Mouse (Mus musculus): Measurements from ENCODE around the gene Grk5. TPM values are rescaled to one million over a fixed set of nuclear protein-coding genes. Genes with fewer than 3 reads are reported as not detected.

Grk5 gene
- polyA plus RNA-seq, 1 experiment from 2014 or later: 2.8 TPM

- Histone ChIP-seq H3K27ac (no peak overlapping the region), H3K36me3 (no peaks in the 10 kb centered on the region), H3K4me3 (no peak overlapping the region), H3K4me1 (replicated peaks) (no peaks in the 10 kb centered on the region), H3K27me3 (ENCODE audit: insufficient read depth, poor library complexity, severe bottlenecking) (no peaks in the 10 kb centered on the region), H3K9me3 (no peaks in the 10 kb centered on the region)
- no peak for DNase-seq (ENCODE audit: low spot score)
- whole genome bisulfite sequencing: 51% methylated on average over 2 of the region's 2 CpGs
These were observed 110.1 kb downstream of the Grk5 start for GRCm38 (mm10) chr19:60999652-61000051.

GRCm38 (mm10) chr19:61000958-61001357 lies 111.4 kb downstream of the Grk5 start:
- DNase-seq (ENCODE audit: low spot score): no peak
- H3K27me3 ChIP-seq (ENCODE audit: insufficient read depth, poor library complexity, severe bottlenecking): no peaks in the 10 kb centered on the region
- no peak overlapping the region for H3K27ac ChIP-seq
- no peaks in the 10 kb centered on the region for H3K4me1 ChIP-seq (replicated peaks)
- no peaks in the 10 kb centered on the region for H3K9me3 ChIP-seq
- H3K4me3 ChIP-seq: no peak overlapping the region
- 89% methylated on average over 2 of the region's 2 CpGs for WGBS
- no peaks in the 10 kb centered on the region for H3K36me3 ChIP-seq

GRCm38 (mm10) chr19:61009266-61009665 lies 119.7 kb downstream of the Grk5 start:
- no peak for DNase-seq (ENCODE audit: low spot score)
- Histone ChIP-seq H3K4me1 (replicated peaks) (no peaks in the 10 kb centered on the region), H3K9me3 (no peaks in the 10 kb centered on the region), H3K27ac (no peak overlapping the region), H3K4me3 (no peak overlapping the region), H3K36me3 (no peaks in the 10 kb centered on the region), H3K27me3 (ENCODE audit: insufficient read depth, poor library complexity, severe bottlenecking) (no peaks in the 10 kb centered on the region)
- WGBS: 96% methylated on average over 2 of the region's 2 CpGs

DNA sequence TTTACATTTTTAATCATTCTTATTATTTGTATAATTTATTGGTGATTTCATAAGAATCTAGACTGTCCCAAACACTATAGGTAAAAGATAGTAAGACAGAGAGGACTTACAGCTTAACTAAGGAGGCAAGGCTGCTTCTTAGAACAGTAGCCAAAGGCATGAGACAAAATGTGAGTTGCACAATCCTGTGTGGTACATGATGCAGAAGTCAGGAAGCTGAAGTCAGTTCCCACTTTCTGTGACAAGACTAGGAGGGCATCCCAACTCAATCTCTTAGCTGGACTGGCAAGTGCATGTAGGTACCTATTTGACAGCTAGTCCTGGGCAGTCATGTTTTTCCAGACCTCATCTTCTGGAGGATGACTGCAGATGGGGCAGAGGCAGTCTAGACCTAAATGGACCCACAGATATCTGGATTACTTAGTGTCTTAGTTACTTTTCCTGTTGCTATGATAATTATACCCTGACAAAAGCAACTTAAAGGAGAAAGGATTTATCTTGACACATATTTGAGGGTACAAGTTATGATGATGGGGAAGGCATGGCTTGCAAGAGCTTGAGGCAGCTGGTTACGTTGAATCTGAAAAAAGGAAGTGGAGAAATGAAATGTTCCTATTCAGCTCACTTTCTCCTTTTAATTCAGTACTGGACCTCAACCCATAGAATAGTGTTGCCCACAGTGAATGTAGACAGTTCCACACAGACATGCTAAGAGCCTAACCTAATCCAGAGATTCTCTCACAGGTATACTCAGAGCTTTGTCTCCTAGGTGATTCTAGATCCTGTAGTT lies 128.1 kb downstream of the Grk5 start:
- Histone ChIP-seq H3K4me1 (replicated peaks) (no peaks in the 10 kb centered on the region), H3K9me3 (no peaks in the 10 kb centered on the region), H3K27me3 (ENCODE audit: insufficient read depth, poor library complexity, severe bottlenecking) (no peaks in the 10 kb centered on the region), H3K27ac (no peak overlapping the region), H3K4me3 (no peak overlapping the region), H3K36me3 (no peaks in the 10 kb centered on the region)
- DNase-seq (ENCODE audit: low spot score): no peak
- 96% methylated on average over 1 of the region's 1 CpGs for WGBS

GRCm38 (mm10) chr19:61021502-61021901 lies 132.0 kb downstream of the Grk5 start:
- H3K36me3 ChIP-seq: no peaks in the 10 kb centered on the region
- H3K4me3 ChIP-seq: no peak overlapping the region
- H3K27me3 ChIP-seq (ENCODE audit: insufficient read depth, poor library complexity, severe bottlenecking): no peaks in the 10 kb centered on the region
- no peaks in the 10 kb centered on the region for H3K4me1 ChIP-seq (replicated peaks)
- WGBS: 74% methylated on average over 2 of the region's 2 CpGs
- no peak for DNase-seq (ENCODE audit: low spot score)
- no peak overlapping the region for H3K27ac ChIP-seq
- H3K9me3 ChIP-seq: no peaks in the 10 kb centered on the region

DNA sequence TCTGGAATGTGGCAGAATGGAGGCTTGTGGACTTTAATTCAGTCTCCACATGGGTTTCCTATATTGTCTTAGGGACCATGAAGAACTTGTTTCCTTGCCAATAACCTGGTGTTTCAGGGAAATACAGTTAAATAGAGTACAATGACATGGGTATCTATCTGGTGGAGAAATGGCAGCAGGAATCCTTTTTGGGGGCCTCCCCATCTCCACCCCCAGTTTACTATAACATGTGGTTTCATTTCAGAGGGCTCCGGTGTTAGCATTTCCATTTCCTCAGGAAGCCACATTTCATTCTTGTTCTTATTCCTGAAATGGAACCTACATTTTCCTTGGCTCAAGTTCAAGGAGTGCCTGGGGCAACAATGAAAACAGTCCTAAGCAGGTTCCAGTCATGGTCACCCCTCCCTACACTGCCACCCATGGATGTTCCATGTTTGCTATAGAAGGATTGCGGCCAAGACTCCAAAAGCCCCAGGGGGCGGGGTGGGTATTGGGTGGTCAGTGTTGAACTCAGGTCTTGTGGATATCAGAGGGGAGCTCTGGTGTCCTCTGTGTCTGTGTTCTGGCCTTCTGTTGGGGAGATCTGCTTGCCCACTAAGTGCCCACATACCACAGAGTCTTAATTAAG lies 132.5 kb downstream of the Grk5 start:
- 84% methylated on average over 3 of the region's 3 CpGs for WGBS
- H3K27me3 ChIP-seq (ENCODE audit: insufficient read depth, poor library complexity, severe bottlenecking): no peaks in the 10 kb centered on the region
- DNase-seq (ENCODE audit: low spot score): no peak
- H3K27ac ChIP-seq: no peak overlapping the region
- no peaks in the 10 kb centered on the region for H3K9me3 ChIP-seq
- H3K4me3 ChIP-seq: no peak overlapping the region
- no peaks in the 10 kb centered on the region for H3K4me1 ChIP-seq (replicated peaks)
- no peaks in the 10 kb centered on the region for H3K36me3 ChIP-seq

DNA sequence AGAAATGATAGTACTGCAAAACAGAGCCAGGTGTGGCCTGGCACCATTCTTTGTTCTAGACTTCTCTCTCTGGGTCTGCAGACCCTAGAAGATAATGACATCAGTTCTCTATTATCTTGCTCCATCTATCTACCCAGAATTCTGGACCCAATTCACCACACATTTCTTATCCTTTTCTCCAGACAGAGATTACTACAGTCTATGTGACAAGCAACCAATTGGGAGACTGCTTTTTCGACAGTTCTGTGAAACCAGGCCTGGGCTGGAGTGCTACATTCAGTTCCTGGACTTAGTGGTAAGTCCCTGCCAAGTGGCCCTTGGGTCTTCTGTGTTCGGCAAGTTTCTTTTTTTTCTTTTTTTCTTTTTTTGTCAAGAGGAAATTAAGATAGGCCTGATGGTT lies 142.0 kb downstream of the Grk5 start:
- Histone ChIP-seq H3K4me3 (no peak overlapping the region), H3K4me1 (replicated peaks) (no peaks in the 10 kb centered on the region), H3K27ac (no peak overlapping the region), H3K36me3 (no peaks in the 10 kb centered on the region), H3K9me3 (no peaks in the 10 kb centered on the region), H3K27me3 (ENCODE audit: insufficient read depth, poor library complexity, severe bottlenecking) (no peaks in the 10 kb centered on the region)
- DNase-seq (ENCODE audit: low spot score): no peak
- 86% methylated on average over 2 of the region's 2 CpGs for WGBS

DNA sequence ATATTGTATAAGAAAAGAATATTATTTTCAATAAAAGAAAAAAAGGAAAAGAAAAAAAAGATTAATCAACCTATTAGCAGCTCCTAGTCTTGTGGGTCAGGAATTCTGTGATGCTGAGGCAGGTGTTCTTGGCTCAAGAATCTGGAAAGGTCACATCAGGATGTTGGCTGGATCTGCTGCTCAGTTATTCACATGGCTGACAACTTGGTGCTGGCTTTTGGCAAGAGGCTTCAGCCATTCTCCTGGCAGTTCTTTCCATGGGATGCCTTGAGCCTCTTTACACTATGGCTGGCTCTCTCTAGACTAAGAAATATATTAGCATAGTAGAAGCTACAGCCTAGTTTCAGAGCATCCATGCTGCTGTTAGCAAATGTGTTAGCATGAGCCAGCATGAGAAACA lies 149.6 kb downstream of the Grk5 start:
- H3K9me3 ChIP-seq: no peaks in the 10 kb centered on the region

GRCm38 (mm10) chr19:61048646-61049045 lies 159.1 kb downstream of the Grk5 start:
- Histone ChIP-seq H3K36me3 (no peaks in the 10 kb centered on the region), H3K9me3 (no peaks in the 10 kb centered on the region), H3K27me3 (ENCODE audit: insufficient read depth, poor library complexity, severe bottlenecking) (no peaks in the 10 kb centered on the region), H3K27ac (no peak overlapping the region), H3K4me3 (no peak overlapping the region), H3K4me1 (replicated peaks) (no peaks in the 10 kb centered on the region)
- DNase-seq (ENCODE audit: low spot score): no peak
- 91% methylated on average over 2 of the region's 2 CpGs for WGBS

More for the DNA sequence above, 149.6 kb downstream of the Grk5 start:
- H3K4me3 ChIP-seq: no peak overlapping the region
- no peak overlapping the region for H3K27ac ChIP-seq
- no peak for DNase-seq (ENCODE audit: low spot score)
- no peaks in the 10 kb centered on the region for H3K27me3 ChIP-seq (ENCODE audit: insufficient read depth, poor library complexity, severe bottlenecking)
- H3K36me3 ChIP-seq: no peaks in the 10 kb centered on the region
- no peaks in the 10 kb centered on the region for H3K4me1 ChIP-seq (replicated peaks)

DNA sequence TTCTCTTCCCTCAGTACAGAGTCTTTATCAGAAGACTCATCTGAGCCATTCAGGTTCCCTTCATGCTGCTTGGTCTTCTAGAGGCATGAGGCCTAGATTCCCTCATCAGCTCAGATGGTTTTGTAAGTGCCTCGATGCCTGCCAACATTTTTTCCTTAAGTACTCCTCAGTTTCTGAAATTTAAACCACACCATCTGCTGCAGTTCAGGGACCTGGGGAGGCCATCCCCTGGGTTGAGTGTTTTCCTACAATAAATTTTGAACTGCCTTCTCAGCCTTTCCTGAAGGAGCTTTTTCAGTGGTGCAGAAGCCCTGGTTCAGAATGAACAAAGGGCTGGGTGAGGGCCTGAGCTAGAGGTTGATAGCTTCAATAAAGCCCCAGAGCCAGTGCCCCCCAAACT lies 159.9 kb downstream of the Grk5 start:
- 67% methylated on average over 1 of the region's 1 CpGs for WGBS
- no peaks in the 10 kb centered on the region for H3K27me3 ChIP-seq (ENCODE audit: insufficient read depth, poor library complexity, severe bottlenecking)
- DNase-seq (ENCODE audit: low spot score): no peak
- no peak overlapping the region for H3K4me3 ChIP-seq
- H3K36me3 ChIP-seq: no peaks in the 10 kb centered on the region
- no peaks in the 10 kb centered on the region for H3K9me3 ChIP-seq
- H3K27ac ChIP-seq: no peak overlapping the region
- H3K4me1 ChIP-seq (replicated peaks): no peaks in the 10 kb centered on the region

DNA sequence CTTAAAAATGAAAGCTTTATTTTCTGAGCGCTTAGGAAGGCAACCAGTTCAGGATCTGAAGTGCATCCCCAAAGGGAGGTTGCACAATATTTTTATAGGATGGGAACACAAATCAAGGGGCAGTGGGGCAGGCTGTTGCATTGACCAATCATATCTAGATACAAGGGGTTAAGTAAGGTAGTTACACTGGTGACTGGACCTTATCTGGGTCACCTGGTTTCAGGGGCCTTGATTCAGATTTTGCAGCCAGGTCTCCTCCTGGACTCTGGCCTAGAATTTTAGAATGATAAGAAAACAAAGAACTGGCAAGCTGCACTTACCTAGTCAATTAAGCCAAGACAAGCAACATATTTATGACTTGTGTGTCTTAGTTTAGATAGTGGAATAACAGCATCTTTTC lies 161.6 kb downstream of the Grk5 start:
- H3K27ac ChIP-seq: no peak overlapping the region
- no peak overlapping the region for H3K4me3 ChIP-seq
- 94% methylated on average over 1 of the region's 1 CpGs for WGBS
- no peaks in the 10 kb centered on the region for H3K27me3 ChIP-seq (ENCODE audit: insufficient read depth, poor library complexity, severe bottlenecking)
- no peak for DNase-seq (ENCODE audit: low spot score)
- no peaks in the 10 kb centered on the region for H3K4me1 ChIP-seq (replicated peaks)
- H3K36me3 ChIP-seq: no peaks in the 10 kb centered on the region
- no peaks in the 10 kb centered on the region for H3K9me3 ChIP-seq

DNA sequence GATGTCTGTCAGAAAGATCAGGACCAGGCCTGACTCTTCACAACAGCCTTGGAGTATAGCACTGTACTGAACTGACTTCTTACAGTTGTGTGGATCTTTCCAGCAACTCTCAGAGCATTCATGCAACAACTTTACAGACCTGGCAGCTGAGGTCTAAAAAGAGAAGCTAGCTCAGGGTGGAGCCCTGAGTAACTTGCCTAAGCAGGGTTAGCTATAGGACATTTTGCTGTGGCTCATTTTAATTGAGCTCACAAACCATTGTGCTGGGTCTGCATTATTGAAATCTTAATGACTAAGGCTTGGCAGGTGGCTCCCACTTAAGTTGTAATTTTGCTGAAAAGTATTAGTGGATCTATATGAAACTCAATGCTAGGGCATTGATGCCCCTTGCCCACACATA lies 162.5 kb downstream of the Grk5 start:
- Histone ChIP-seq H3K9me3 (no peaks in the 10 kb centered on the region), H3K27ac (no peak overlapping the region), H3K4me1 (replicated peaks) (peaks cover 2% of the 10 kb centered on the region), H3K36me3 (no peaks in the 10 kb centered on the region), H3K4me3 (no peak overlapping the region), H3K27me3 (ENCODE audit: insufficient read depth, poor library complexity, severe bottlenecking) (no peaks in the 10 kb centered on the region)
- no peak for DNase-seq (ENCODE audit: low spot score)

GRCm38 (mm10) chr19:61052786-61053185 lies 163.2 kb downstream of the Grk5 start:
- DNase-seq (ENCODE audit: low spot score): no peak
- Histone ChIP-seq H3K4me3 (no peak overlapping the region), H3K36me3 (no peaks in the 10 kb centered on the region)

More at GRCm38 (mm10) chr19:61052786-61053185, 163.2 kb downstream of the Grk5 start:
- H3K27ac ChIP-seq: no peak overlapping the region
- H3K4me1 ChIP-seq (replicated peaks): peaks cover 10% of the 10 kb centered on the region
- no peaks in the 10 kb centered on the region for H3K9me3 ChIP-seq
- no peaks in the 10 kb centered on the region for H3K27me3 ChIP-seq (ENCODE audit: insufficient read depth, poor library complexity, severe bottlenecking)
